ENCODE assay signal across 8 mouse cellular contexts in the genomic region with DNA sequence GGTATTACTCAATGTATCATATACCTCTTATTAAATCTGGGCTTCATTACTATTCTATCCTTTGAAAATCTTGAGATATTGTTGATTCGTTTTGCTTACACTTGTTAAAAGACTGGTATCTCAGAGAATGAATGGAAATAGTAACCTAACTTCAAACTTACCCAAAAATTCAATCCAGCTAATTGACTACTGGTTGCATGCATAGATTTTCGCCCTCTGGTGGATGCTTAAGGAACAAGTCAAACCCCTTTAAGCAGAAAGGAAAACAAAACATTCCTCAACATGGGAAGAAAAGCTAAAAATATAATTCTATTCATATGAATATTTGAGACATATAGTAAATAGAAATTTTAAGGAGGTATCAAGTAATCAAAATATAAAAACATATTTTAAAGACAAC. TPM values are rescaled to one million over a fixed set of nuclear protein-coding genes. Genes with fewer than 3 reads are reported as not detected.
A peak's percentile ranks its signal among the peaks of the same experiment; 100 is the strongest.
DNase-seq lines count a peak whose midpoint lies in the region; TF ChIP-seq lines count a peak whose summit lies in the region.

No protein-coding gene starts in this region.

- no peak overlapping the region for H3K9ac ChIP-seq in CH12.LX (ENCODE audit: insufficient read depth, low read depth)

- H3K4me3 ChIP-seq in layer of hippocampus, adult 2 months: no peak overlapping the region
- H3K4me3 ChIP-seq in CH12.LX (replicated peaks in 1 of 3; ENCODE audit: low read depth in 2 of 3, low read length in 2 of 3, poor library complexity in 1 of 3): no peak overlapping the region
- H3K4me3 ChIP-seq in forebrain, embryonic 10.5 days: no peak overlapping the region
- H3K4me3 ChIP-seq in hindbrain, embryonic 10.5 days: no peak overlapping the region

- H3K79me2 ChIP-seq in CH12.LX (replicated peaks; ENCODE audit: control insufficient read depth, extremely low read depth, insufficient read depth, poor library complexity, severe bottlenecking): no peaks in the 10 kb centered on the region

- in situ Hi-C loops in CH12.LX (cut with MboI; ENCODE audit: low pct_ligation_motif_present, low pct_unique_long_range_greater_than_20kb, low sequenced_read_pairs): no loop called here

- TF ChIP-seq CTCF in layer of hippocampus, adult 2 months (conservative IDR thresholded peaks at IDR 0.05): peak; percentile 89
- TF ChIP-seq CTCF in CH12.LX (conservative IDR thresholded peaks at IDR 0.05 in 1 of 2, IDR thresholded peaks at IDR 0.05 in 1 of 2; ENCODE audit: low read depth in 2 of 2, low read length in 2 of 2): peak; percentile 63 to 91

- WGBS in forebrain, embryonic 10.5 days: 17% methylated on average over 2 of the region's 2 CpGs
- 8% methylated on average over 2 of the region's 2 CpGs for whole genome bisulfite sequencing in hindbrain, embryonic 10.5 days

- no peak for TF ChIP-seq POLR2A in CH12.LX (IDR thresholded peaks at IDR 0.05; ENCODE audit: low read depth, low read length)

- DNase-seq in cerebellum, postnatal 10 days: peak; percentile 57 to 64
- DNase-seq in cerebellum, adult 11 months: no peak
- peak in 1 of 2 experiments; percentile 20 for DNase-seq in layer of hippocampus, adult 2 months (ENCODE audit: low spot score in 2 of 2)
- no peak for DNase-seq in layer of hippocampus, adult 8-10 months (ENCODE audit: low spot score in 2 of 2)
- DNase-seq in CH12.LX (ENCODE audit: extremely low read depth): peak; percentile 41
- peak; percentile 17 for DNase-seq in forelimb bud, embryonic 11.5 days (ENCODE audit: low read depth, low spot score)
- DNase-seq in forebrain, embryonic 10.5 days (ENCODE audit: extremely low spot score, low spot score): no peak
- no peak for DNase-seq in hindbrain, embryonic 10.5 days (ENCODE audit: low spot score)

- no peak overlapping the region for H3K27ac ChIP-seq in layer of hippocampus, adult 2 months
- H3K27ac ChIP-seq in CH12.LX (ENCODE audit: insufficient read depth, low read depth): no peak overlapping the region
- H3K27ac ChIP-seq in forebrain, embryonic 10.5 days: no peak overlapping the region
- H3K27ac ChIP-seq in hindbrain, embryonic 10.5 days: no peak overlapping the region

- no peaks in the 10 kb centered on the region for H3K36me3 ChIP-seq in CH12.LX (replicated peaks in 1 of 2; ENCODE audit: control insufficient read depth in 1 of 2, insufficient read depth in 1 of 2, low read length in 1 of 2)
- no peaks in the 10 kb centered on the region for H3K36me3 ChIP-seq in forebrain, embryonic 10.5 days (replicated peaks)
- no peaks in the 10 kb centered on the region for H3K36me3 ChIP-seq in hindbrain, embryonic 10.5 days

- H3K9me3 ChIP-seq in CH12.LX (replicated peaks; ENCODE audit: low read length): no peaks in the 10 kb centered on the region
- H3K9me3 ChIP-seq in forebrain, embryonic 10.5 days: no peaks in the 10 kb centered on the region
- no peaks in the 10 kb centered on the region for H3K9me3 ChIP-seq in hindbrain, embryonic 10.5 days

- TF ChIP-seq EP300 in CH12.LX (IDR thresholded peaks at IDR 0.05; ENCODE audit: low read length): no peak

- dilution Hi-C loops in CH12.LX (cut with MboI; ENCODE audit: extremely low pct_ligation_motif_present, extremely low pct_unique_long_range_greater_than_20kb, low sequenced_read_pairs): no loop called here

- peaks cover 0 to 4% of the 10 kb centered on the region in 2 experiments; a peak in 1 of 4 replicates for H3K4me1 ChIP-seq in CH12.LX (ENCODE audit: control insufficient read depth in 1 of 2, insufficient read depth in 2 of 2)
- H3K4me1 ChIP-seq in forebrain, embryonic 10.5 days: no peaks in the 10 kb centered on the region
- H3K4me1 ChIP-seq in hindbrain, embryonic 10.5 days (replicated peaks): no peaks in the 10 kb centered on the region

- H3K27me3 ChIP-seq in CH12.LX (replicated peaks): no peaks in the 10 kb centered on the region
- no peaks in the 10 kb centered on the region for H3K27me3 ChIP-seq in forebrain, embryonic 10.5 days (ENCODE audit: poor library complexity, severe bottlenecking)
- H3K27me3 ChIP-seq in hindbrain, embryonic 10.5 days (ENCODE audit: insufficient read depth, poor library complexity, severe bottlenecking): no peaks in the 10 kb centered on the region

- peak; percentile 69 for TF ChIP-seq RAD21 in CH12.LX (IDR thresholded peaks at IDR 0.05; ENCODE audit: low read depth, low read length)

- no peak overlapping the region for H3K4me2 ChIP-seq in CH12.LX (ENCODE audit: insufficient read depth, low read depth, poor library complexity, severe bottlenecking)

TF ChIP-seq in CH12.LX, 34 proteins besides CTCF, POLR2A, EP300 and RAD21:
- no peak for TF ChIP-seq MAZ (IDR thresholded peaks at IDR 0.05; ENCODE audit: low read depth, low read length)
- peak; percentile 51; the same call in 1 of the 2 replicates for TF ChIP-seq NELFE (IDR thresholded peaks at IDR 0.05; ENCODE audit: low read depth, low read length)
- TF ChIP-seq RCOR1 (conservative IDR thresholded peaks at IDR 0.05; ENCODE audit: low read depth, low read length): no peak
- no peak for TF ChIP-seq GABPA (IDR thresholded peaks at IDR 0.05; ENCODE audit: insufficient replicate concordance, low read depth, low read length)
- peak; percentile 55; the same call in 1 of the 2 replicates for TF ChIP-seq MYC (IDR thresholded peaks at IDR 0.05; ENCODE audit: low read depth, low read length)
- no peak for TF ChIP-seq ETS1 (conservative IDR thresholded peaks at IDR 0.05; ENCODE audit: low read depth, low read length)
- TF ChIP-seq JUN (IDR thresholded peaks at IDR 0.05; ENCODE audit: insufficient read depth, low read depth, low read length): no peak
- TF ChIP-seq ZC3H11A (IDR thresholded peaks at IDR 0.05; ENCODE audit: low read depth, low read length): peak; percentile 57; the same call in 1 of the 2 replicates
- TF ChIP-seq SIN3A (IDR thresholded peaks at IDR 0.05; ENCODE audit: low read length): no peak
- TF ChIP-seq JUND (conservative IDR thresholded peaks at IDR 0.05; ENCODE audit: low read depth, low read length): 0 out of 2 replicates have a peak, but pooled peaks have one; percentile 14
- TF ChIP-seq MAX (IDR thresholded peaks at IDR 0.05; ENCODE audit: low read length): peak; percentile 42; the same call in 1 of the 2 replicates
- TF ChIP-seq MAFK (IDR thresholded peaks at IDR 0.05; ENCODE audit: insufficient replicate concordance, low read length): peak; percentile 59; the same call in 1 of the 2 replicates
- peak; percentile 96 for TF ChIP-seq SMC3 (IDR thresholded peaks at IDR 0.05; ENCODE audit: low read depth, low read length)
- TF ChIP-seq USF1 (IDR thresholded peaks at IDR 0.05; ENCODE audit: low read depth, low read length): no peak
- TF ChIP-seq ZKSCAN1 (IDR thresholded peaks at IDR 0.05; ENCODE audit: borderline replicate concordance, low read depth, low read length): no peak
- no peak for TF ChIP-seq MXI1 (IDR thresholded peaks at IDR 0.05; ENCODE audit: low read depth, low read length)
- TF ChIP-seq UBTF (IDR thresholded peaks at IDR 0.05; ENCODE audit: low read depth, low read length): no peak
- TF ChIP-seq ZMIZ1 (IDR thresholded peaks at IDR 0.05; ENCODE audit: low read depth, low read length): no peak
- no peak for TF ChIP-seq POLR2AphosphoS2 (IDR thresholded peaks at IDR 0.05; ENCODE audit: low read depth, low read length)
- TF ChIP-seq TBP (conservative IDR thresholded peaks at IDR 0.05; ENCODE audit: low read depth, low read length): no peak
- no peak for TF ChIP-seq BHLHE40 (IDR thresholded peaks at IDR 0.05; ENCODE audit: low read depth, low read length)
- peak; percentile 17; the same call in 1 of the 2 replicates for TF ChIP-seq E2F4 (IDR thresholded peaks at IDR 0.05; ENCODE audit: insufficient replicate concordance, low read depth, low read length)

RNA-seq across cellular contexts. Expression of gene Tmem207, which starts 30.8 kb away (rescaled TPM):
- total RNA-seq in layer of hippocampus, adult 2 months (2021): not detected
- total RNA-seq in layer of hippocampus, adult 8-10 months (2022): not detected
- total RNA-seq in CH12.LX (2012; rRNA removed) (not detected in 2 replicates), CH12.LX (2014; rRNA removed) (not detected in 2 replicates)
- polyA plus RNA-seq in CH12.LX (2012; ENCODE audit: insufficient read length, low read depth): not detected in 2 replicates
- not detected in 2 replicates for polyA plus RNA-seq in forebrain, embryonic 10.5 days (2016; fragmentation: Nextera tagmentation; extraction: Ambion mirVana)
- polyA plus RNA-seq in hindbrain, embryonic 10.5 days (2016; fragmentation: Nextera tagmentation; extraction: Ambion mirVana): 0.24 TPM in 1 of 2 replicates, not detected in the other

RNA-seq across cellular contexts. Expression of gene Cldn16, which starts 32.8 kb away (rescaled TPM):
- not detected for total RNA-seq in layer of hippocampus, adult 2 months (2021)
- total RNA-seq in layer of hippocampus, adult 8-10 months (2022): not detected
- not detected in 2 replicates for total RNA-seq in CH12.LX (2012; rRNA removed)
- not detected in 2 replicates for total RNA-seq in CH12.LX (2014; rRNA removed)
- not detected in 2 replicates for polyA plus RNA-seq in CH12.LX (2012; ENCODE audit: insufficient read length, low read depth)
- polyA plus RNA-seq in forebrain, embryonic 10.5 days (2016; fragmentation: Nextera tagmentation; extraction: Ambion mirVana): not detected in 2 replicates
- not detected in 2 replicates for polyA plus RNA-seq in hindbrain, embryonic 10.5 days (2016; fragmentation: Nextera tagmentation; extraction: Ambion mirVana)

Comparison
In these comparisons a context has a peak if more than half of its experiments do, and no peak if none do; other contexts are left out.
1. DNase-seq: peak in cerebellum, postnatal 10 days (2 of 2), CH12.LX (single experiment) and forelimb bud, embryonic 11.5 days (single experiment); none in cerebellum, adult 11 months (single experiment), layer of hippocampus, adult 8-10 months (0 of 2), forebrain, embryonic 10.5 days (single experiment) and hindbrain, embryonic 10.5 days (single experiment).